Mouse (Mus musculus): Measurements from ENCODE around the gene Eml5.

The Eml5 gene

GRCm38 (mm10) chr12:98741011-98741501, 160.2 kb downstream of the Eml5 start:
- in situ Hi-C loops (cut with MboI; ENCODE audit: unreplicated experiment in 2 of 2): loop anchor here in 1 of 2 experiments (25.0 kb wide), 1 partner anchor 1371 kb away; the partner anchor contains the start of gene Psmc1

- in situ Hi-C loops (cut with MboI; ENCODE audit: unreplicated experiment in 2 of 2): loop anchor here (10.0 to 25.0 kb wide), 2 partner anchors 1367 to 1374 kb away; partner anchors contain the start of gene Psmc1 (in 1 of the 2)
These were observed 163.4 kb downstream of the Eml5 start for GRCm38 (mm10) chr12:98737801-98738350.

GRCm38 (mm10) chr12:98736951-98737800, 164.1 kb downstream of the Eml5 start, which contains the start of gene Ptpn21:
Ptpn21 (minus strand) TSS chr12:98737405.
- in situ Hi-C loops (cut with MboI; ENCODE audit: unreplicated experiment in 2 of 2): loop anchor here (10.0 to 25.0 kb wide), 2 partner anchors 1368 to 1375 kb away; partner anchors contain the start of gene Psmc1 (in 1 of the 2)
